Mouse (Mus musculus) megakaryocyte, embryonic 14.5 days (primary cell): ENCODE data around the gene Lenep.

Experiments
- FLI1 ChIP-seq: IDR thresholded peaks from 2 replicates; pipeline ENCODE4 v1.6.1; 2012; ENCODE audit warnings: low read length, inconsistent platforms, mixed read lengths
- GATA1 ChIP-seq: IDR thresholded peaks from 3 replicates; pipeline ENCODE4 v1.6.1; 2012; ENCODE audit warnings: mixed read lengths, low read length, inconsistent platforms, borderline replicate concordance

- no peak for TF ChIP-seq GATA1
- TF ChIP-seq FLI1, result no peak
These were observed 23.3 kb upstream of the Lenep start for GRCm38 (mm10) chr3:89425876-89426275.
